Mouse (Mus musculus): ENCODE results near the gene P3h3. TPM values are rescaled to one million over a fixed set of nuclear protein-coding genes. Genes with fewer than 3 reads are reported as not detected.
"Not testable (repeated sequence)": the region's sequence is repeated elsewhere in the genome, so short reads cannot be mapped to it uniquely, and the experiment has no call there.

P3h3 gene
- polyA plus RNA-seq, 1 experiment: 1.1 TPM

DNA sequence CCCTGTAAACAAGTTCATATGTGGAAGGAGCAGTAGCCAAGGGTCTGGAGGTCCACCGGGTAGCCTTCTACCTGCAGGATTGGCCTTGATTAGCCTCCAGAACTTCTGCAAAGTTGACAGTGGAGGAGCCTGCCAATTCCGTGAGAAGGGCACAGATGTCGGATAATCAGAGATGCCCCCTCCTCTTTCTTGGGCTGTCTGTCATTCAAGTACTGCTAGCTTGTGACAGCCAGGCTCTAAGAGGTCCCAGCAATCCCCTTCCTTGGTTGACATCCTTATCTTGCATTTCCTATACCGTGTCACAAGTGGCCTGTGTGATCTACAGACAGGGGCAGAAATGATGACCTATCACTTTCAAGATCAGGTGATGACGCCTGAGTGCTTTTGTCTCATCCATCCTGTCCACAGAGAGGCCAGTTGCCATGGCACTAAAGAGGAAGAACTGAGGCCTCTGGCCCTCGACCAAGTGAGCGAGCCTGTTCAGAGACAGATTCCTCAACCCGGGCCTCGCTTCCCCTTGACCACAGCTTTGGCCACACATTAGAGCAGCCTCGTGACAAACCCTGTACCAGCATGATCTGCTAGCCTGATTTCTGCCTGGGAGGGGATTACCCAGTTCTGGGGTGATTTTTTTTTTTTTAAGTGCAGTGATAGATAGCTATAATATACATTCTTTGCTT, 43.4 kb upstream of the P3h3 start:
- no peak for TF ChIP-seq MYOD1 (IDR thresholded peaks at IDR 0.05; ENCODE audit: control insufficient read depth, insufficient read length, low read depth)
- no peak for TF ChIP-seq MYOG (IDR thresholded peaks at IDR 0.05; ENCODE audit: control insufficient read depth, extremely low read depth, insufficient read length)
- TF ChIP-seq CTCF (IDR thresholded peaks at IDR 0.05; ENCODE audit: control insufficient read depth, insufficient read depth, insufficient read length): no peak
- TF ChIP-seq MAX (IDR thresholded peaks at IDR 0.05): no peak
- TF ChIP-seq CEBPB (IDR thresholded peaks at IDR 0.05; ENCODE audit: low read depth): no peak
- TF ChIP-seq USF1 (IDR thresholded peaks at IDR 0.05; ENCODE audit: low read depth): no peak
- TF ChIP-seq FOSL1 (IDR thresholded peaks at IDR 0.05; ENCODE audit: insufficient read depth, low read length, poor library complexity, severe bottlenecking): no peak
- Histone ChIP-seq H3K4me3 (ENCODE audit: insufficient read depth, poor library complexity, severe bottlenecking) (no peak overlapping the region), H3ac (ENCODE audit: control insufficient read depth, insufficient read length, low read depth) (no peak overlapping the region), H3K36me3 (ENCODE audit: control insufficient read depth, insufficient read depth) (no peaks in the 10 kb centered on the region), H3K27me3 (ENCODE audit: control insufficient read depth, insufficient read depth, insufficient read length) (no peaks in the 10 kb centered on the region), H3K79me3 (ENCODE audit: low read depth) (no peaks in the 10 kb centered on the region), H3K79me2 (ENCODE audit: control insufficient read depth, insufficient read depth) (no peaks in the 10 kb centered on the region)

DNA sequence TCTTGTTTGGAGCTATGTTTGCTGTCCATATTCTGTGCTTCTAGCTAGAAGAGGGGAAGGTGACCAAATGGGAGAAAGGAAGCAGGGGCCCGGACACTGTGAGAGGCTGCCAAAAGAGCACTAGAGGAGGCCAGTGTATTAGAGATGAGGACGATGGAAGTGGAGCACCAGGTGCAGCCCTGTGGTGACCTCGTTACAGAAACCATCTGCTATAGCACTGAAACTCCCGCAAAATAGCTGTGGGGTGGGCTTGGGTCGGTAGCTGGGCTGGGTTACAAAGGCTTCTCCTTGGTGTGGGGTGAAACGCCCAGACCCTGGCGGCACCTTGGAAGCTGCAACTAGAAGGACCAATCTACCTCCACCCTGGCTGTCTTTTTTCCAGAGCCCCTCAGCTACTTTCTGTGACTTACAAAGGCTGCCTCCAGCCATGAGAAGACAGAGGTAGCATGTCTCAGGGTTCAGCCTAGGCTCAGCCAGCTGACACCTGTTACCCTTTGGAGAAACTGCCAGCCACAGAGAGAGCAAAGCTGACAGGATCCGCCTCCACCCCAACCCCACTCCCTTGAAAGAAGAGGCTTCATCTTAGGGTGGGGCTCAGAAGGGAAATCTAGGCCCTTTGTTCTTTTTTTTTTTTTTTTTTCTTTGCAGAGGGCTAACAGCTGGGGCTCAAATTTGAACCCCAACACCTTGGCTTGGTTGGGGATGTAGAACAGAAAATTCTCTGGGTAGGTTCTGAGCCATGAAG, 42.7 kb upstream of the P3h3 start:
- TF ChIP-seq FOSL1 (IDR thresholded peaks at IDR 0.05; ENCODE audit: insufficient read depth, low read length, poor library complexity, severe bottlenecking) (no peak), CEBPB (IDR thresholded peaks at IDR 0.05; ENCODE audit: low read depth) (no peak), MAX (IDR thresholded peaks at IDR 0.05) (no peak), CTCF (IDR thresholded peaks at IDR 0.05; ENCODE audit: control insufficient read depth, insufficient read depth, insufficient read length) (no peak), USF1 (IDR thresholded peaks at IDR 0.05; ENCODE audit: low read depth) (no peak), MYOD1 (IDR thresholded peaks at IDR 0.05; ENCODE audit: control insufficient read depth, insufficient read length, low read depth) (no peak), MYOG (IDR thresholded peaks at IDR 0.05; ENCODE audit: control insufficient read depth, extremely low read depth, insufficient read length) (no peak)
- H3ac ChIP-seq (ENCODE audit: control insufficient read depth, insufficient read length, low read depth): no peak overlapping the region
- no peak overlapping the region for H3K4me3 ChIP-seq (ENCODE audit: insufficient read depth, poor library complexity, severe bottlenecking)

DNA sequence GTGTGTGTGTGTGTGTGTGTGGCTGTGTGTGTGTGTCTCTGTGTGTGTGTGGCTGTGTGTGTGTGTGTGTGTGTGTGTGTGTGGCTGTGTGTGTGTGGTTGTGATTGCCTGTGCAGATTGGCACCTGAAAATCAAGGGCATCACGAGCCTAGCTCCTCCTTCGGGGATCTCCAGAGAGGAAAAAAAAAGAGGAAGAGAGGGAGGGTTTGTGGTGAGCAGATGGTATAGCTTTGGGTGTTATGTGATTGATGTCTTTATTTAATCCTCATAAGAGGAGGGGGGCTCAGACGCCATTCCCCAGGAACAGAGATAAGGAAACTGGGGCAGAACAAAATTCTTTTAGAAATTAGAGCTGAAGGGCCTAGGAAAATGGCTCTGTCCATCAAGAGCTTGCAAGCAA, 40.8 kb upstream of the P3h3 start:
- Histone ChIP-seq H3K27me3 (ENCODE audit: control insufficient read depth, insufficient read depth, insufficient read length) (no peaks in the 10 kb centered on the region), H3K36me3 (ENCODE audit: control insufficient read depth, insufficient read depth) (no peaks in the 10 kb centered on the region), H3K4me3 (ENCODE audit: insufficient read depth, poor library complexity, severe bottlenecking) (no peak overlapping the region), H3K79me3 (ENCODE audit: low read depth) (no peaks in the 10 kb centered on the region), H3K79me2 (ENCODE audit: control insufficient read depth, insufficient read depth) (no peaks in the 10 kb centered on the region), H3ac (ENCODE audit: control insufficient read depth, insufficient read length, low read depth) (no peak overlapping the region)
- TF ChIP-seq USF1 (IDR thresholded peaks at IDR 0.05; ENCODE audit: low read depth) (no peak), MAX (IDR thresholded peaks at IDR 0.05) (no peak), FOSL1 (IDR thresholded peaks at IDR 0.05; ENCODE audit: insufficient read depth, low read length, poor library complexity, severe bottlenecking) (no peak), CEBPB (IDR thresholded peaks at IDR 0.05; ENCODE audit: low read depth) (no peak)

More for the DNA sequence above, 42.7 kb upstream of the P3h3 start:
- Histone ChIP-seq H3K79me3 (ENCODE audit: low read depth) (no peaks in the 10 kb centered on the region), H3K27me3 (ENCODE audit: control insufficient read depth, insufficient read depth, insufficient read length) (no peaks in the 10 kb centered on the region), H3K36me3 (ENCODE audit: control insufficient read depth, insufficient read depth) (no peaks in the 10 kb centered on the region), H3K79me2 (ENCODE audit: control insufficient read depth, insufficient read depth) (no peaks in the 10 kb centered on the region)

DNA sequence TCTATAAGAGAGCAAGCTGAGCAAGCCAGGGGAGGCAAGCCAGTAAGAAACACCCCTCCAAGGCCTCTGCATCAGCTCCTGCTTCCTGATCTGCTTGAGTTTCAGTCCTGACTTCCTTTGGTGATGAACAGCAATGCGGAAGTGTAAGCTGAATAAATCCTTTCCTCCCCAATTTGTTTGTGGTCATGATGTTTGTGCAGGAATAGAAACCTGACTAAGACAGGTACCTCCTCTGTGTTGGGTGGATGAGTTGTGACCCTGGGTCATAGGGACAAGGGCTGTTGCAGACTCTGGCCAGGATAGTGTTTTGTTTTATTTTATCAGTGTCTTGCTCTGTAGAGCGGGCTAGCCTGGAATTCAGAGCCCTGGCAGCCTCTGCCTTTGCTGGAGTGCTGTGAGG, 36.6 kb upstream of the P3h3 start:
- peaks cover 10% of the 10 kb centered on the region for H3K27me3 ChIP-seq (ENCODE audit: control insufficient read depth, insufficient read depth, insufficient read length)
- not testable (repeated sequence) for H3ac ChIP-seq (ENCODE audit: control insufficient read depth, insufficient read length, low read depth); H3K79me3 ChIP-seq (ENCODE audit: low read depth); H3K79me2 ChIP-seq (ENCODE audit: control insufficient read depth, insufficient read depth); H3K36me3 ChIP-seq (ENCODE audit: control insufficient read depth, insufficient read depth); H3K4me3 ChIP-seq (ENCODE audit: insufficient read depth, poor library complexity, severe bottlenecking)

DNA sequence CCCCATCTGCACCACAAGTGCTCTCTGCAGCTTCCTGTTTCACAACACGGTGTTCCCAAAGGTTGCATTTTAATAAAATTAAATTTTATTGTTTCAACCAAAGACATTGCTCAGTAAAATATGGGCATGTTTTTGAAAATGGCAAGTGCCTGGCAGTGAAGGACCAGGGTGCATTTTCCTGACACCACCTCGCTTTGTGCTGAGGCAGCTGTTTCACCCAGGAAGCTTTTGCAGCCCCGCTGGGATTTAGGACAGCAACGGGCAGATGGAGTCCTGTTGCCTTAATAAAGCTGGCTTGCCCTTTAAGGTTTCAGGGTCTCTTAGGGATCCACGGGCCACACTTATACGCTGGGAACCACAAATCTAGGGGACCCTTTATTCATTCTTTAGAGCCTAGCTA, 33.4 kb upstream of the P3h3 start:
- no peaks in the 10 kb centered on the region for H3K79me3 ChIP-seq (ENCODE audit: low read depth)
- H3K79me2 ChIP-seq (ENCODE audit: control insufficient read depth, insufficient read depth): no peaks in the 10 kb centered on the region
- H3K36me3 ChIP-seq (ENCODE audit: control insufficient read depth, insufficient read depth): no peaks in the 10 kb centered on the region
- peaks cover 26% of the 10 kb centered on the region for H3K27me3 ChIP-seq (ENCODE audit: control insufficient read depth, insufficient read depth, insufficient read length)
- H3K4me3 ChIP-seq (ENCODE audit: insufficient read depth, poor library complexity, severe bottlenecking): no peak overlapping the region
- TF ChIP-seq MAX (IDR thresholded peaks at IDR 0.05) (no peak), CTCF (IDR thresholded peaks at IDR 0.05; ENCODE audit: control insufficient read depth, insufficient read depth, insufficient read length) (no peak), CEBPB (IDR thresholded peaks at IDR 0.05; ENCODE audit: low read depth) (no peak), USF1 (IDR thresholded peaks at IDR 0.05; ENCODE audit: low read depth) (no peak), MYOD1 (IDR thresholded peaks at IDR 0.05; ENCODE audit: control insufficient read depth, insufficient read length, low read depth) (no peak)
- H3ac ChIP-seq (ENCODE audit: control insufficient read depth, insufficient read length, low read depth): no peak overlapping the region

- no peaks in the 10 kb centered on the region for H3K36me3 ChIP-seq (ENCODE audit: control insufficient read depth, insufficient read depth)
- no peaks in the 10 kb centered on the region for H3K79me2 ChIP-seq (ENCODE audit: control insufficient read depth, insufficient read depth)
- no peaks in the 10 kb centered on the region for H3K79me3 ChIP-seq (ENCODE audit: low read depth)
- no peak overlapping the region for H3K4me3 ChIP-seq (ENCODE audit: insufficient read depth, poor library complexity, severe bottlenecking)
- H3ac ChIP-seq (ENCODE audit: control insufficient read depth, insufficient read length, low read depth): no peak overlapping the region
- TF ChIP-seq USF1 (IDR thresholded peaks at IDR 0.05; ENCODE audit: low read depth) (no peak), CTCF (IDR thresholded peaks at IDR 0.05; ENCODE audit: control insufficient read depth, insufficient read depth, insufficient read length) (no peak), MYOD1 (IDR thresholded peaks at IDR 0.05; ENCODE audit: control insufficient read depth, insufficient read length, low read depth) (no peak), CEBPB (IDR thresholded peaks at IDR 0.05; ENCODE audit: low read depth) (no peak), FOSL1 (IDR thresholded peaks at IDR 0.05; ENCODE audit: insufficient read depth, low read length, poor library complexity, severe bottlenecking) (no peak), MAX (IDR thresholded peaks at IDR 0.05) (no peak), MYOG (IDR thresholded peaks at IDR 0.05; ENCODE audit: control insufficient read depth, extremely low read depth, insufficient read length) (no peak)
- H3K27me3 ChIP-seq (ENCODE audit: control insufficient read depth, insufficient read depth, insufficient read length): peaks cover 31% of the 10 kb centered on the region
Measured at GRCm38 (mm10) chr6:124888555-124889125, 31.1 kb upstream of the P3h3 start.

Data from C2C12 (cell line).